Mouse (Mus musculus) intestine, embryonic 15.5 days (tissue): Measurements from ENCODE around the gene Cd63. TPM values are rescaled to one million over a fixed set of nuclear protein-coding genes. Genes with fewer than 3 reads are reported as not detected.

Experiments used
- ATAC-seq: fragments of 200-750 bp; cut with Nextera tagmentation; 2 replicates; pipeline ENCODE4 v1.8.0; 2017; ENCODE audit warnings: moderate TSS enrichment, moderate library complexity
- H3K27ac ChIP-seq: fragments of 300-500 bp; sonication (generic); 2 replicates; pipeline ENCODE4 v1.5.1; 2015; ENCODE audit warnings: mild to moderate bottlenecking, inconsistent platforms
- H3K27me3 ChIP-seq: fragments of 300-500 bp; sonication (generic); replicated peaks from 2 replicates; pipeline ENCODE4 v1.6.1; 2015; ENCODE audit warnings: inconsistent platforms
- H3K36me3 ChIP-seq: fragments of 300-500 bp; sonication (generic); 2 replicates; pipeline ENCODE4 v1.6.1; 2015; ENCODE audit warnings: inconsistent platforms
- H3K4me1 ChIP-seq: fragments of 300-500 bp; sonication (generic); replicated peaks from 2 replicates; pipeline ENCODE4 v1.6.1; 2015; ENCODE audit warnings: inconsistent platforms
- H3K4me2 ChIP-seq: fragments of 300-500 bp; sonication (generic); replicated peaks from 2 replicates; pipeline ENCODE4 v1.6.1; 2015; ENCODE audit warnings: mild to moderate bottlenecking, inconsistent platforms
- H3K4me3 ChIP-seq: fragments of 300-500 bp; sonication (generic); replicated peaks from 2 replicates; pipeline ENCODE4 v1.5.1; 2015; ENCODE audit warnings: inconsistent platforms
- H3K9ac ChIP-seq: fragments of 300-500 bp; sonication (generic); 2 replicates; pipeline ENCODE4 v1.6.1; 2015; ENCODE audit warnings: inconsistent platforms
- H3K9me3 ChIP-seq: fragments of 300-500 bp; sonication (generic); 2 replicates; pipeline ENCODE4 v1.6.1; 2016; ENCODE audit warnings: inconsistent platforms
- WGBS: fragments of 180-500 bp; shearing (Covaris S2); methylation state at CpG from one replicate; pipeline ENCODE4 v1.1.7; 2015; 5-methylcytosine and 5-hydroxymethylcytosine counted together
- polyA plus RNA-seq: library from polyadenylated mRNA; unstranded; fragments of >200 nt; fragmentation: Nextera tagmentation; extraction: Ambion mirVana; gene quantifications from 2 replicates; pipeline ENCODE4 v1.2.1, GENCODE M21; 2015

Gene Cd63
- polyA plus RNA-seq, 1 experiment from 2014 or later: 708 TPM

DNA sequence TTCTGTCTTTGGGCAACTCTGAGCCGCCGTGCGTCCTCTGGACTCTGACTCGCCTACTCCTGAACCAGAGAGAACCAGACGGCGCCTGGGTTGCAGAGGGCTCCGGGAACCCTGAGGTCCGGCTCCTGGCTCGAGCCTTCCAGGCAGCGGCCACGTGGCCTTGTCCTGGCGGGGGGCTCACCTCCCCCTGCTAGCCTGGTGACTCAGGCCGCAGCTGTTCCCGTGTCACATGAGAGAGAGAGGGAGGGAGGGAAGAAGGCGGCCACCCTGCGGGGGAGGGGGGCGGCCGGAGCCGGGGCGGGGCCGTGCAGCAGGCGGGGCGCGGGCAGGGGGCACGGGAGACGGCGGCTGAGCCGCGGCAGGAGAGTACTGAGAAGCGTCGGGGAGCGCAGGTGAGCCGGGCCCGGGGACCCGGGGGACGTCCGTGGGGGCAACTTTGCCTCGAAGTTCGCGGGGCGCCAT, 8.8 kb downstream of the Cd63 start:
- ATAC-seq: peak; percentile 88
- Histone ChIP-seq H3K9ac (peak overlapping the region; percentile 90), H3K27ac (peak overlapping the region; percentile 92), H3K36me3 (peaks cover 11% of the 10 kb centered on the region), H3K4me2 (peak overlapping the region; percentile 84), H3K4me1 (peaks cover 21% of the 10 kb centered on the region), H3K27me3 (no peaks in the 10 kb centered on the region), H3K9me3 (no peaks in the 10 kb centered on the region), H3K4me3 (peak overlapping the region; percentile 75)
- WGBS: 1% methylated on average over 38 of the region's 41 CpGs

- Histone ChIP-seq H3K4me1 (peaks cover 21% of the 10 kb centered on the region), H3K27ac (peak overlapping the region; percentile 92), H3K9ac (peak overlapping the region; percentile 90), H3K27me3 (no peaks in the 10 kb centered on the region), H3K4me2 (peak overlapping the region; percentile 84), H3K4me3 (peak overlapping the region; percentile 75), H3K36me3 (peaks cover 12% of the 10 kb centered on the region), H3K9me3 (no peaks in the 10 kb centered on the region)
- WGBS: under 1% methylated on average over 66 of the region's 66 CpGs
- peak; percentile 58 for ATAC-seq
These were observed 9.5 kb downstream of the Cd63 start for GRCm38 (mm10) chr10:128910066-128910841.

- ATAC-seq: no peak
- no peaks in the 10 kb centered on the region for H3K9me3 ChIP-seq
- WGBS: 89% methylated on average over 6 of the region's 6 CpGs
- no peak overlapping the region for H3K27ac ChIP-seq
- H3K9ac ChIP-seq: 0 out of 2 replicates have a peak overlapping the region, but pooled peaks have one; percentile 90
- peaks cover 21% of the 10 kb centered on the region for H3K4me1 ChIP-seq
- H3K4me2 ChIP-seq: peak overlapping the region; percentile 84
- H3K36me3 ChIP-seq: peaks cover 14% of the 10 kb centered on the region
- no peaks in the 10 kb centered on the region for H3K27me3 ChIP-seq
- H3K4me3 ChIP-seq: peak overlapping the region; percentile 75
These were observed 10.6 kb downstream of the Cd63 start for GRCm38 (mm10) chr10:128911430-128911829.

GRCm38 (mm10) chr10:128912268-128912667, 11.5 kb downstream of the Cd63 start:
- Histone ChIP-seq H3K4me1 (peaks cover 21% of the 10 kb centered on the region), H3K27me3 (no peaks in the 10 kb centered on the region), H3K9me3 (no peaks in the 10 kb centered on the region), H3K4me3 (no peak overlapping the region), H3K9ac (no peak overlapping the region), H3K27ac (no peak overlapping the region), H3K4me2 (no peak overlapping the region), H3K36me3 (peaks cover 21% of the 10 kb centered on the region)
- 94% methylated on average over 4 of the region's 4 CpGs for WGBS
- no peak for ATAC-seq

GRCm38 (mm10) chr10:128912791-128913190, 12.0 kb downstream of the Cd63 start:
- WGBS: 64% methylated on average over 4 of the region's 4 CpGs
- no peak overlapping the region for H3K9ac ChIP-seq
- no peak for ATAC-seq
- H3K4me2 ChIP-seq: no peak overlapping the region
- peaks cover 21% of the 10 kb centered on the region for H3K4me1 ChIP-seq
- no peaks in the 10 kb centered on the region for H3K27me3 ChIP-seq
- no peaks in the 10 kb centered on the region for H3K9me3 ChIP-seq
- no peak overlapping the region for H3K4me3 ChIP-seq
- peaks cover 26% of the 10 kb centered on the region for H3K36me3 ChIP-seq
- 0 out of 2 replicates have a peak overlapping the region, but pooled peaks have one; percentile 22 for H3K27ac ChIP-seq

DNA sequence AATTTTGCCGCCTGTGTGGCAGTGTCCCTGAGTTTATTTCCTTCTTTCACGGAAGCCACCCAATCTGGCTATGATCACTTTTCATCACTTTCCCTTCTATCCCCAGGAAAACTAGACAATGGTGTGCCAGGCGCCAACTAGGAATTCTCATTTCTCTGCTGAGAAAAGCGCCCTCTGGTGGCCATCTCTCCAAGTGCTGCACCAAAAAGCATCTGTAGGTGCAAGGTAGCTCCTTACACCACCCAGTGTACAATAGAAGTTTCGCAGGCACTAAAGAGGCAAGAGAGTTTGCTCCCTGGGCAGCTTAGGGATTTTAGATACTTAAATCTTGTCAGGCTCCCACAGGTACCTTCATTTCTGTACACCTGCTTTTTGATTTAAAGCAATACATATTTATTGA, 12.4 kb downstream of the Cd63 start:
- Histone ChIP-seq H3K36me3 (peaks cover 29% of the 10 kb centered on the region), H3K4me2 (no peak overlapping the region), H3K4me1 (peaks cover 21% of the 10 kb centered on the region), H3K27me3 (no peaks in the 10 kb centered on the region), H3K9ac (no peak overlapping the region), H3K9me3 (no peaks in the 10 kb centered on the region), H3K4me3 (no peak overlapping the region), H3K27ac (no peak overlapping the region)
- 16% methylated on average over 5 of the region's 5 CpGs for WGBS
- no peak for ATAC-seq

DNA sequence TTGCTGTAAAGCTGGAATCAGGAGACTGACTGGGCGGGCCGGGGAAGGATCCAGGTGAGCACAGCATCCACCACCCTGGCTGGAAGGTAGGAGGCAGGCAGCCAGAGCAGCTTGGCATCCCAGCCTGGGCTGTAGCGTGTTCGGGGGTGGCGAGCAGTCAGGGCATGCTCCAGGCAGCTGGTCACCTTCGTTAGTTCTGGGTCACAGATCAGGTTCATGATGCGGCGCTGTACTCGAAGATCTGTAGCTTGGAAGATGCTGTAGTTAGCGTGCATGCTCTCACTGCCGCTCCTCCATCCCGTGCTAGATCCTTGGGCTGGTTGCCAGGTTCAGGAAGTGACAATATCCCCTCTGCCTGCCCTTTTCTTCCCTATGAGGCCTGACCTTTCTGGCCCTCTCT, 12.9 kb downstream of the Cd63 start:
- Histone ChIP-seq H3K36me3 (peaks cover 29% of the 10 kb centered on the region), H3K9me3 (no peaks in the 10 kb centered on the region), H3K27me3 (no peaks in the 10 kb centered on the region), H3K4me2 (no peak overlapping the region), H3K9ac (no peak overlapping the region), H3K27ac (no peak overlapping the region), H3K4me1 (peaks cover 22% of the 10 kb centered on the region), H3K4me3 (no peak overlapping the region)
- no peak for ATAC-seq
- 92% methylated on average over 12 of the region's 12 CpGs for WGBS

DNA sequence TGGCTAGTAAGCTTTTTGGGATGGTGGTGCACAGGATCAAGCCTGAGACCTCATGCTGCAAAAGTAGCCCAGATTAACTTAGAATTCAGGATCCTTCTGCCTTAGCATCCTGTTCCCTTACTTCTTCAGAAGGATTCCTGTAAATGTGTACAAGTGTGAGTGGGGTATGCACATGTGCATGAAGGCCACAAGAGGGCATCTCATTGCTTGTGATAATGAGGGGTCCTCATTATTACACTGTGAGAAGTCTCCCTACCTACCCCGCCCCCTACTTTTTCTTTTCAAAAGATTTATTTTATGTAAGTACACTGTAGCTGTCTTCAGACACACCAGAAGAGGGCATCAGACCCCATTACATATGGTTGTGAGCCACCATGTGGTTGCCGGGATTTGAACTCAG, 14.8 kb downstream of the Cd63 start:
- Histone ChIP-seq H3K9ac (no peak overlapping the region), H3K9me3 (no peaks in the 10 kb centered on the region), H3K4me3 (no peak overlapping the region), H3K36me3 (peaks cover 29% of the 10 kb centered on the region), H3K27me3 (no peaks in the 10 kb centered on the region), H3K4me1 (peaks cover 30% of the 10 kb centered on the region), H3K4me2 (no peak overlapping the region), H3K27ac (no peak overlapping the region)
- no peak for ATAC-seq
- 95% methylated on average over 2 of the region's 2 CpGs for WGBS

GRCm38 (mm10) chr10:128916665-128917064, 15.9 kb downstream of the Cd63 start:
- H3K4me3 ChIP-seq: no peak overlapping the region
- no peaks in the 10 kb centered on the region for H3K9me3 ChIP-seq
- H3K27me3 ChIP-seq: no peaks in the 10 kb centered on the region
- no peak overlapping the region for H3K9ac ChIP-seq
- WGBS: 86% methylated on average over 3 of the region's 3 CpGs
- H3K27ac ChIP-seq: no peak overlapping the region
- H3K4me2 ChIP-seq: no peak overlapping the region
- H3K36me3 ChIP-seq: peaks cover 29% of the 10 kb centered on the region
- no peak for ATAC-seq
- peaks cover 30% of the 10 kb centered on the region for H3K4me1 ChIP-seq

DNA sequence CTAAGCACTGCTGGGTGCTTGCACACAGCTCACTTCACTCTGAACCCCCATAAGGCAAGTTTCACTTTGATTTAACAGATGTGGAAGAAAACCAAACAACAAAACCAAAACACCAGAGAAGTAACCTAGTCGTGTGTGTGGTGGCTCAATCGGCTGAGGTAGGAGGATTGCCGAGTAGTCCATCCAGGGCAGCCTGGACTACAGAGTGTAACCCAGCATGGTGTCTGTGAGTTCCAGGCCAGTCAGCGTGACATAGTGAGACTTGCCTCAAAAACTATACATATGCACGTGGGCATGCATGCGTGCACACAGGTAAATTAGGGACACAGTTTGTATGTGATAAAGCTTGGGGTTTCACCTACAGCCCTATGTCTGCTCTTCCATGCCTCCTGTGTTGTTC, 16.6 kb downstream of the Cd63 start:
- H3K27me3 ChIP-seq: no peaks in the 10 kb centered on the region
- no peak for ATAC-seq
- peaks cover 37% of the 10 kb centered on the region for H3K4me1 ChIP-seq
- H3K36me3 ChIP-seq: peaks cover 29% of the 10 kb centered on the region
- H3K9ac ChIP-seq: no peak overlapping the region
- 89% methylated on average over 6 of the region's 6 CpGs for WGBS
- H3K27ac ChIP-seq: no peak overlapping the region
- no peaks in the 10 kb centered on the region for H3K9me3 ChIP-seq
- no peak overlapping the region for H3K4me3 ChIP-seq
- no peak overlapping the region for H3K4me2 ChIP-seq

DNA sequence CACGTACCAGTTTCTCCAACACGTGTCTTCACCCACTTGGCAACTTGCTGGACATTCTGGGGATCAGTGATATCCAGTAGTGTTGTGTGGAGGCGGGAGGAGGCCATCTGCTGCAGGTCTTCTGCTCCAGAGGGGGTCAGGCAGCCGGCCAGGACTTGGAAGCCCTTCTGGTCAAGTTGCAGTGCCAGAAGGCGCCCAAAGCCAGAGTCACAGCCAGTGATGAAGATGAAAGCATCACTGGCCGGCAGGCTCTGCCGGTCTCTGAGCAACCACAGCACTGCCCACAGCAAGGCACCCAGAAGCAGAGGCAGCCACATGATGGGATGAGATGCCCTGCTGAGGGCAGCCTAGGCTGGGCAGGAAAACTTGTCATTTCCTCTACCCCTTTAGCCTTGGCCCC, 17.5 kb downstream of the Cd63 start:
- peak overlapping the region; percentile 78; the same call in 1 of the 2 replicates for H3K27ac ChIP-seq
- H3K36me3 ChIP-seq: peaks cover 29% of the 10 kb centered on the region
- no peak overlapping the region for H3K9ac ChIP-seq
- peaks cover 41% of the 10 kb centered on the region for H3K4me1 ChIP-seq
- no peaks in the 10 kb centered on the region for H3K27me3 ChIP-seq
- H3K4me3 ChIP-seq: no peak overlapping the region
- 84% methylated on average over 7 of the region's 7 CpGs for WGBS
- no peaks in the 10 kb centered on the region for H3K9me3 ChIP-seq
- no peak overlapping the region for H3K4me2 ChIP-seq
- ATAC-seq: no peak

DNA sequence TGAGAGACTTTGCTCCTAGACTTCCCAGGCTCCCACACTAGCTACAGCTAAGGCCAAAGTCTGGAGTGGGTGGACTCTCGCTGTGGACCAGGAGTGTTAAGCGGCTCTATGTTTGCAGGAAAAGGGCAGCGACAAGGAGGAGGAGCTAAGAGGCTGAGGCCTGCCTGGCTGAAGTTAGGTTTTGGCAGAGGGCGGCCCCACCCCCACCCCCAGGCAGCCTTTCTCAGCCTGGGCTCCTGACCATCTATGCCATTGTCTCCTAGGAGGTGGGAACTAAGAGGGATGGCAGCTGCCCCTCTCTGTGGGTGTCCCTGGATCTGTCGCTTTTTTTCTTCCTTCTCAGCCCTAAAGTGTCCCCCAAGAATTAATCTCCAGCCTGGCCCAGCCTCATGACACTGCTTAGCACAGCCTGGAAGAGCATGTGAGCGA, 18.4 kb downstream of the Cd63 start:
- Histone ChIP-seq H3K36me3 (peaks cover 20% of the 10 kb centered on the region), H3K4me1 (peaks cover 41% of the 10 kb centered on the region), H3K4me3 (no peak overlapping the region), H3K4me2 (no peak overlapping the region; the same call in 1 of the 2 replicates), H3K27ac (peak overlapping the region; percentile 78), H3K27me3 (no peaks in the 10 kb centered on the region), H3K9me3 (no peaks in the 10 kb centered on the region), H3K9ac (no peak overlapping the region)
- peak; percentile 67 for ATAC-seq
- 19% methylated on average over 6 of the region's 6 CpGs for WGBS

- 76% methylated on average over 7 of the region's 7 CpGs for WGBS
- Histone ChIP-seq H3K4me2 (no peak overlapping the region), H3K4me1 (peaks cover 41% of the 10 kb centered on the region), H3K9ac (no peak overlapping the region), H3K36me3 (peaks cover 18% of the 10 kb centered on the region), H3K4me3 (no peak overlapping the region), H3K27me3 (no peaks in the 10 kb centered on the region), H3K27ac (peak overlapping the region; percentile 78; the same call in 1 of the 2 replicates), H3K9me3 (no peaks in the 10 kb centered on the region)
- ATAC-seq: no peak
These were observed 19.2 kb downstream of the Cd63 start for GRCm38 (mm10) chr10:128919966-128920365.
